Mouse (Mus musculus) kidney, postnatal 0 days (tissue): ENCODE results near the gene Chkb. TPM values are rescaled to one million over a fixed set of nuclear protein-coding genes. Genes with fewer than 3 reads are reported as not detected.

ENCODE experiments used
- ATAC-seq: fragments of 200-750 bp; cut with Nextera tagmentation; replicated peaks from 2 replicates; pipeline ENCODE4 v1.8.0; 2017; ENCODE audit warnings: low read depth, moderate number of reproducible peaks, moderate TSS enrichment, moderate library complexity; ENCODE audit not compliant: low FRiP score
- DNase-seq: peaks from one replicate; pipeline ENCODE4 v3.0.0-alpha.2; 2016; ENCODE audit warnings: low spot score
- H3K27ac ChIP-seq: fragments of 300-500 bp; sonication (generic); 2 replicates; pipeline ENCODE4 v1.5.1; 2014; ENCODE audit warnings: mild to moderate bottlenecking
- H3K27me3 ChIP-seq: fragments of 300-500 bp; sonication (generic); 2 replicates; pipeline ENCODE4 v1.6.1; 2014; ENCODE audit warnings: low read length, mixed read lengths; ENCODE audit not compliant: insufficient read depth
- H3K36me3 ChIP-seq: fragments of 300-500 bp; sonication (generic); 2 replicates; pipeline ENCODE4 v1.6.1; 2014; ENCODE audit warnings: low read length, mixed read lengths; ENCODE audit not compliant: insufficient read depth
- H3K4me1 ChIP-seq: fragments of 300-500 bp; sonication (generic); replicated peaks from 2 replicates; pipeline ENCODE4 v1.6.1; 2014; ENCODE audit warnings: antibody characterized with exemption, low read length, mixed read lengths; ENCODE audit not compliant: insufficient read depth
- H3K4me2 ChIP-seq: fragments of 300-500 bp; sonication (generic); 2 replicates; pipeline ENCODE4 v1.6.1; 2014; ENCODE audit warnings: mild to moderate bottlenecking, low read length, moderate library complexity, mixed read lengths
- H3K4me3 ChIP-seq: fragments of 300-500 bp; sonication (generic); replicated peaks from 2 replicates; pipeline ENCODE4 v1.5.1; 2014; ENCODE audit warnings: low read depth, low read length
- H3K9ac ChIP-seq: fragments of 300-500 bp; sonication (generic); 2 replicates; pipeline ENCODE4 v1.6.1; 2014; ENCODE audit warnings: low read depth, low read length
- H3K9me3 ChIP-seq: fragments of 300-500 bp; sonication (generic); replicated peaks from 2 replicates; pipeline ENCODE4 v1.6.1; 2016; ENCODE audit warnings: low read length, inconsistent platforms, mixed read lengths
- CTCF ChIP-seq: IDR thresholded peaks from 2 replicates; pipeline ENCODE4 v1.5.1; 2016; ENCODE audit warnings: antibody characterized with exemption, low read depth, mild to moderate bottlenecking, moderate library complexity
- WGBS: fragments of 180-500 bp; shearing (Covaris S2); extraction: QIAGEN DNeasy Blood & Tissue Kit; methylation state at CpG from one replicate; pipeline ENCODE4 v1.1.7; 2014; 5-methylcytosine and 5-hydroxymethylcytosine counted together
- polyA plus RNA-seq: library from polyadenylated mRNA; unstranded; fragments of >200 nt; fragmentation: Nextera tagmentation; extraction: Ambion mirVana; gene quantifications from 2 replicates; pipeline ENCODE4 v1.2.1, GENCODE M21; 2015

Gene Chkb
- polyA plus RNA-seq, 1 experiment from 2014 or later = 65.1 TPM

DNA sequence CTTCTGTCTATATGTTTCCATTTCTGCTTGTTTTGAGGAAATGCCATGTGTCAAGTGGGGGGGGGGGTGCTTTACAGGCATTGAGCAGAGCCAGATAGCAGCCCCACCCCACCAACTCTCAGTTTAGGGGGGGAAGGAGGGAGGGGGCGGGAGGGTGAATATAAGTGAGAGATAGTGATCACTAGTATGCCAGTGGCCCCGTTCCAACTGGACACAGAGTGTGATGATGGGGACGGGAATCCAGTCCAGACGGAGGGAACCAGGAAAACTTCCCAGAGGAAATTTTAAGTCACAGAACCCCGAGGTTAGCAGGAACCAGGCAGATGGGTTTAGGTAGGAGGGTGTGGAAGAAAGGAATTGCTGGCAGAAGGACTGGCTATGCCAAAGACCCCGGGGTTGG is 25.9 kb upstream of the Chkb start:
- no peak overlapping the region for H3K9ac ChIP-seq
- peaks cover 6% of the 10 kb centered on the region for H3K27me3 ChIP-seq
- no peaks in the 10 kb centered on the region for H3K9me3 ChIP-seq
- H3K4me2 ChIP-seq = no peak overlapping the region
- ATAC-seq (no peak), DNase-seq (no peak)
- H3K4me1 ChIP-seq = 0 out of 2 replicates have a peak, but pooled peaks cover 7% of the 10 kb centered on the region
- 74% methylated on average over 6 of the region's 6 CpGs for WGBS
- H3K36me3 ChIP-seq = no peaks in the 10 kb centered on the region
- no peak for TF ChIP-seq CTCF
- no peak overlapping the region for H3K4me3 ChIP-seq
- no peak overlapping the region for H3K27ac ChIP-seq

DNA sequence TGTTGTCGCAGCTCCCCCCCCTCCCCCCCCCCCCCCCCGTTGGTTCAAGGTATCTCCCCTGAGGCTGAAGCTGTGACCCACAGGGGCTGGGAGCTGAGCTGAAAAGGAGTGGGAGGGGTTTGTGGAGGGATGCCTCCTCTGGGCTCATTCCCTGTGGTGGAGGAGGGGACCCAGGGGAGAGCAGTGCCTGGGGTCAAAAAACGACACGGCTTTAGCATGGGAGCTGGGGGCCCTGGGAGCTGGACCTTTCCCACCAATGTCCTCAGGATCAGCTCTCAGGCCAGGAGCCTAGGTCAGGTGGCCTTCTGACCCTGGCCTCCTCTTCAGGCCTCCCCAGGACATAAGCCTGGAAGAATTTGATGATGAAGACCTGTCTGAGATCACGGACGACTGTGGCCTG is 25.1 kb upstream of the Chkb start:
- peaks cover 6% of the 10 kb centered on the region for H3K27me3 ChIP-seq
- no peaks in the 10 kb centered on the region for H3K9me3 ChIP-seq
- ATAC-seq (no peak), DNase-seq (no peak)
- H3K9ac ChIP-seq = no peak overlapping the region
- H3K27ac ChIP-seq = no peak overlapping the region
- no peak for TF ChIP-seq CTCF
- H3K36me3 ChIP-seq = no peaks in the 10 kb centered on the region
- no peak overlapping the region for H3K4me2 ChIP-seq
- H3K4me1 ChIP-seq = 0 out of 2 replicates have a peak, but pooled peaks cover 7% of the 10 kb centered on the region
- 31% methylated on average over 4 of the region's 6 CpGs for WGBS
- no peak overlapping the region for H3K4me3 ChIP-seq

DNA sequence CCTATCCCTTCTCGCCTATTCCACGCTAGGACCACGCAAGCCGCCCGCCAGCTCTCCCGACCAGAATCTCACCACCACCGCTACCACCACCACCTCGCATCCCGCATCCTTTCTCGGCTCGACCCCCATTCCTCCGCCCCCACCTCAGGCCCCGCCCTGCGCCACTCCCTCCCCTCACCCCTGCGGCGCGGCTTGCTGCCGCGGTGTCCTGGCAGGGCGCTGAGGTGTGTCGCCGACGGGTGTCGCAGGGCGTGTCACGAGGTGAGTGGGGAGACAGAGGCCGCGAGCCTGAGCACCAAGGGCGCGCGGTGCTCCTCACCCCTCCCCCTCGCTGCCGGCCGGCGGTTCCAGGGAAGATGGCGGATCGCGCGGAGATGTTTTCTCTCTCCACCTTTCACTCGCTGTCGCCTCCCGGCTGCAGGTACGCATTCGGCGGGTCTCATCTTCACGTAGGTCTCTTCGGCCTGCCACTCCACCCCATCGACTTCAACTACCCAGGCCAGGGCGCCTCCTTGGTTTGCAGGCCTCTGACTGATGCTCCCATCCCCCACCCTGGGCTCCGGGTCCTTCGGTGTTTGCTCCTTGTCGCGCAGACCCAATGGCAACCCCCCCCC is 24.3 kb upstream of the Chkb start, which contains the start of gene Mapk8ip2:
Gene Mapk8ip2 (plus strand): TSS at position 49 of the 614 bp plus-strand sequence.
- Histone ChIP-seq H3K4me1 (0 out of 2 replicates have a peak, but pooled peaks cover 7% of the 10 kb centered on the region), H3K4me3 (peak within 1 kb of the TSS; percentile 37), H3K9ac (no peak within 1 kb of the TSS), H3K9me3 (no peaks in the 10 kb centered on the region), H3K27ac (no peak within 1 kb of the TSS), H3K4me2 (peak within 1 kb of the TSS; percentile 61), H3K27me3 (peaks cover 6% of the 10 kb centered on the region), H3K36me3 (no peaks in the 10 kb centered on the region)
- no peak for TF ChIP-seq CTCF
- ATAC-seq (peak; percentile 48; the same call in 1 of the 2 replicates), DNase-seq (no peak)
- WGBS = under 1% methylated on average over 53 of the region's 53 CpGs

GRCm38 (mm10) chr15:89452906-89453864 is 23.5 kb upstream of the Chkb start:
- DNase-seq = peak; percentile 74
- no peak for TF ChIP-seq CTCF
- WGBS = 4% methylated on average over 24 of the region's 24 CpGs
- no peak overlapping the region for H3K27ac ChIP-seq
- H3K9me3 ChIP-seq = no peaks in the 10 kb centered on the region
- 0 out of 2 replicates have a peak, but pooled peaks cover 7% of the 10 kb centered on the region for H3K4me1 ChIP-seq
- H3K9ac ChIP-seq = no peak overlapping the region
- peak overlapping the region; percentile 37 for H3K4me3 ChIP-seq
- no peaks in the 10 kb centered on the region for H3K36me3 ChIP-seq
- no peak; the same call in 1 of the 2 replicates for ATAC-seq
- peak overlapping the region; percentile 61 for H3K4me2 ChIP-seq
- H3K27me3 ChIP-seq = peaks cover 6% of the 10 kb centered on the region

- peak; percentile 48; the same call in 1 of the 2 replicates for TF ChIP-seq CTCF
- no peaks in the 10 kb centered on the region for H3K4me1 ChIP-seq
- no peak overlapping the region for H3K27ac ChIP-seq
- DNase-seq (peak; percentile 29), ATAC-seq (no peak)
- H3K4me2 ChIP-seq = no peak overlapping the region
- H3K9me3 ChIP-seq = no peaks in the 10 kb centered on the region
- H3K27me3 ChIP-seq = no peaks in the 10 kb centered on the region
- H3K4me3 ChIP-seq = no peak overlapping the region
- 44% methylated on average over 8 of the region's 8 CpGs for WGBS
- no peaks in the 10 kb centered on the region for H3K36me3 ChIP-seq
- H3K9ac ChIP-seq = no peak overlapping the region
Observed at GRCm38 (mm10) chr15:89442486-89443070, 12.9 kb upstream of the Chkb start.

- whole genome bisulfite sequencing = 86% methylated on average over 5 of the region's 5 CpGs
- no peak overlapping the region for H3K4me3 ChIP-seq
- no peak for ATAC-seq
Observed at GRCm38 (mm10) chr15:89435878-89436277, 6.2 kb upstream of the Chkb start.

More at GRCm38 (mm10) chr15:89435878-89436277, 6.2 kb upstream of the Chkb start:
- Histone ChIP-seq H3K36me3 (no peaks in the 10 kb centered on the region), H3K4me2 (no peak overlapping the region), H3K9me3 (no peaks in the 10 kb centered on the region), H3K9ac (no peak overlapping the region), H3K27me3 (no peaks in the 10 kb centered on the region), H3K27ac (no peak overlapping the region), H3K4me1 (no peaks in the 10 kb centered on the region)
- no peak for DNase-seq
- TF ChIP-seq CTCF = no peak
